Mouse (Mus musculus) heart, postnatal 0 days (tissue): ENCODE results near the gene Klhdc10.

Experiments
- CTCF ChIP-seq: IDR thresholded peaks from 2 replicates; pipeline ENCODE4 v1.5.1; 2016; ENCODE audit warnings: antibody characterized with exemption, control low read depth, low read depth
- EP300 ChIP-seq: IDR thresholded peaks from 2 replicates; pipeline ENCODE4 v1.6.1; 2016; ENCODE audit warnings: antibody characterized with exemption, low read depth

- TF ChIP-seq EP300 (no peak), CTCF (no peak)
Measured at GRCm38 (mm10) chr6:30471706-30472105, 70.0 kb downstream of the Klhdc10 start.
